Mouse (Mus musculus) right cerebral cortex, postnatal 36 days (tissue): Measurements from ENCODE around the gene Ggt6.
"Not testable (repeated sequence)": the region's sequence is repeated elsewhere in the genome, so short reads cannot be mapped to it uniquely, and the experiment has no call there.

Source experiments
- DNase-seq, 2 experiments: peaks; one replicate each; pipeline ENCODE4 v3.0.0; 2022; ENCODE audit warnings: low spot score in 2 of 2, mixed read lengths in 1 of 2

Ggt6 gene

GRCm38 (mm10) chr11:72410521-72411092 is 24.7 kb upstream of the Ggt6 start:
- DNase-seq = no peak

- DNase-seq = no peak
These were observed 24.0 kb upstream of the Ggt6 start, which contains the start of gene Smtnl2 for GRCm38 (mm10) chr11:72411093-72411921. Gene Smtnl2 (minus strand): TSS chr11:72411713.

GRCm38 (mm10) chr11:72411945-72412344 is 23.4 kb upstream of the Ggt6 start:
- DNase-seq = no peak

- DNase-seq = no peak
These were observed 22.3 kb upstream of the Ggt6 start for GRCm38 (mm10) chr11:72413016-72413415.

- DNase-seq = no peak
These were observed 21.6 kb upstream of the Ggt6 start for GRCm38 (mm10) chr11:72413601-72414190.

- no peak for DNase-seq
These were observed 20.2 kb upstream of the Ggt6 start for GRCm38 (mm10) chr11:72415155-72415554.

GRCm38 (mm10) chr11:72416666-72417065 is 18.7 kb upstream of the Ggt6 start:
- no peak for DNase-seq

- DNase-seq = no peak
These were observed 17.9 kb upstream of the Ggt6 start for GRCm38 (mm10) chr11:72417376-72417775.

- no peak for DNase-seq
These were observed 17.1 kb upstream of the Ggt6 start for GRCm38 (mm10) chr11:72418227-72418626.

GRCm38 (mm10) chr11:72419006-72419405 is 16.3 kb upstream of the Ggt6 start:
- DNase-seq = no peak

GRCm38 (mm10) chr11:72420460-72421122 is 14.7 kb upstream of the Ggt6 start:
- DNase-seq = no peak

GRCm38 (mm10) chr11:72421518-72422278 is 13.6 kb upstream of the Ggt6 start:
- DNase-seq = no peak

- no peak for DNase-seq
These were observed 11.6 kb upstream of the Ggt6 start for GRCm38 (mm10) chr11:72423686-72424085.

GRCm38 (mm10) chr11:72425201-72425600 is 10.1 kb upstream of the Ggt6 start:
- no peak for DNase-seq

- DNase-seq = no peak
These were observed 8.4 kb upstream of the Ggt6 start for GRCm38 (mm10) chr11:72426884-72427283.

GRCm38 (mm10) chr11:72428694-72429093 is 6.6 kb upstream of the Ggt6 start:
- peak in 1 of 2 experiments; percentile 53 for DNase-seq

GRCm38 (mm10) chr11:72429288-72429690 is 6.0 kb upstream of the Ggt6 start:
- DNase-seq = peak; percentile 51 to 53

- DNase-seq = not testable (repeated sequence)
These were observed 4.8 kb upstream of the Ggt6 start for GRCm38 (mm10) chr11:72430311-72431068.

- no peak for DNase-seq
These were observed 344 bp downstream of the Ggt6 start for GRCm38 (mm10) chr11:72435694-72436045.

GRCm38 (mm10) chr11:72436271-72436670 is 945 bp downstream of the Ggt6 start:
- no peak for DNase-seq
